In the genomic region with DNA sequence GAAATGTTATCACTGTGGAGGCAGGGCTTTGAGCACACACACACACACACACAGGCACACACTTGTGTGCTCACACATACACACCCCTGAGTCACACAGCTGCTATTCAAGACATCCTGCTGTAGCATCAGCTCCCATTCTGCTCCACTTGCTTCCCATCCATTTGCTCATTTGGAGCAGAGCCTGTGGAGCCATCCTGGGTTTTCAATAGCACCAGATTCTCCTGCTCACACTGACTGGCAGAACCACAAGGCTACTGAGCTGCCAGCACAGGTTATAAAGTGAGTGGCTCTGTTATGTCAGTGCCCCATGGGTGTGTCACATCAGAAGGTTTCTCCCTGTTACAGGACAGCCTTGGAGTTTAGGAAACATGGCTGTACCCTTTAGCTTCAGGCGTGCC, we compare ENCODE assay signal across 10 mouse cellular contexts.
DNase-seq lines count a peak whose midpoint lies in the region; ATAC-seq and TF ChIP-seq lines count a peak whose summit lies in the region.
"Had no signal": no experiment of that assay in that cellular context is flagged by ENCODE, and none has a peak within 500 bp of the region (broad histone marks: within the 10 kb centered on the region; RNA-seq: fewer than 3 reads in every experiment).

No protein-coding gene starts in this region.

- DNase-seq in layer of hippocampus, adult 2 months (ENCODE audit: low spot score in 2 of 2), result peak in 1 of 2 experiments; percentile 12
- DNase-seq in layer of hippocampus, adult 9-10 months (ENCODE audit: low spot score), result no peak
- peak; percentile 66 to 73 for DNase-seq in cerebellum, postnatal 10 days
- no peak for DNase-seq in ovary, postnatal 14 days (ENCODE audit: low spot score)
- DNase-seq in adrenal gland, postnatal 10 days, result no peak
- DNase-seq: gastrocnemius, postnatal 10 days; lung, postnatal 36 days had no signal

- H3K4me2 ChIP-seq in hindbrain, embryonic 13.5 days, result no peak overlapping the region
- H3K4me2 ChIP-seq in midbrain, embryonic 15.5 days, result no peak overlapping the region
- no peak overlapping the region for H3K4me2 ChIP-seq in kidney, embryonic 15.5 days

- no peak for TF ChIP-seq CTCF in layer of hippocampus, adult 2 months (conservative IDR thresholded peaks at IDR 0.05)

- H3K4me3 ChIP-seq in layer of hippocampus, adult 2 months, result no peak overlapping the region
- no peak overlapping the region for H3K4me3 ChIP-seq in hindbrain, embryonic 13.5 days
- no peak overlapping the region for H3K4me3 ChIP-seq in midbrain, embryonic 15.5 days
- no peak overlapping the region for H3K4me3 ChIP-seq in kidney, embryonic 15.5 days (replicated peaks)

- no peak overlapping the region for H3K9ac ChIP-seq in hindbrain, embryonic 13.5 days
- H3K9ac ChIP-seq in midbrain, embryonic 15.5 days, result no peak overlapping the region
- H3K9ac ChIP-seq in kidney, embryonic 15.5 days, result no peak overlapping the region

- 71% methylated on average over 1 of the region's 1 CpGs for WGBS in hindbrain, embryonic 13.5 days
- 64% methylated on average over 1 of the region's 1 CpGs for WGBS in midbrain, embryonic 15.5 days
- WGBS in kidney, embryonic 15.5 days, result 68% methylated on average over 1 of the region's 1 CpGs

- H3K4me1 ChIP-seq in hindbrain, embryonic 13.5 days (replicated peaks), result peaks cover 26% of the 10 kb centered on the region
- H3K4me1 ChIP-seq in midbrain, embryonic 15.5 days, result peaks cover 24% of the 10 kb centered on the region
- peaks cover 10% of the 10 kb centered on the region; the same call in 1 of the 2 replicates for H3K4me1 ChIP-seq in kidney, embryonic 15.5 days

- no peaks in the 10 kb centered on the region for H3K9me3 ChIP-seq in hindbrain, embryonic 13.5 days
- H3K9me3 ChIP-seq in midbrain, embryonic 15.5 days, result no peaks in the 10 kb centered on the region
- H3K9me3 ChIP-seq in kidney, embryonic 15.5 days (replicated peaks), result no peaks in the 10 kb centered on the region

- peak overlapping the region; percentile 18; the same call in 1 of the 2 replicates for H3K27ac ChIP-seq in layer of hippocampus, adult 2 months
- peak overlapping the region; percentile 76 for H3K27ac ChIP-seq in hindbrain, embryonic 13.5 days
- H3K27ac ChIP-seq in midbrain, embryonic 15.5 days, result peak overlapping the region; percentile 73
- H3K27ac ChIP-seq in kidney, embryonic 15.5 days, result no peak overlapping the region

- H3K36me3 ChIP-seq in hindbrain, embryonic 13.5 days, result no peaks in the 10 kb centered on the region
- H3K36me3 ChIP-seq in midbrain, embryonic 15.5 days (replicated peaks), result no peaks in the 10 kb centered on the region
- H3K36me3 ChIP-seq in kidney, embryonic 15.5 days, result no peaks in the 10 kb centered on the region

- H3K27me3 ChIP-seq in hindbrain, embryonic 13.5 days, result no peaks in the 10 kb centered on the region
- H3K27me3 ChIP-seq in midbrain, embryonic 15.5 days (replicated peaks), result no peaks in the 10 kb centered on the region
- no peaks in the 10 kb centered on the region for H3K27me3 ChIP-seq in kidney, embryonic 15.5 days

- no peak; the same call in 1 of the 2 replicates for ATAC-seq in hindbrain, embryonic 13.5 days (ENCODE audit: low FRiP score)
- ATAC-seq in midbrain, embryonic 15.5 days (replicated peaks), result peak; percentile 40
- no peak for ATAC-seq in kidney, embryonic 15.5 days (replicated peaks; ENCODE audit: low FRiP score)

Comparison
In these comparisons a context has a peak if more than half of its experiments do, and no peak if none do; other contexts are left out.
1. DNase-seq: peak in cerebellum, postnatal 10 days (2 of 2); none in layer of hippocampus, adult 9-10 months (single experiment), ovary, postnatal 14 days (single experiment) and adrenal gland, postnatal 10 days (single experiment).